Mouse (Mus musculus) left cerebral cortex, postnatal 10 days (tissue): ENCODE results near the gene Sox6. TPM values are rescaled to one million over a fixed set of nuclear protein-coding genes. Genes with fewer than 3 reads are reported as not detected.
A peak's percentile ranks its signal among the peaks of the same experiment; 100 is the strongest.

Experiments used
- DNase-seq, 2 experiments: peaks; one replicate each; pipeline ENCODE4 v3.0.0; 2021 to 2022; ENCODE audit warnings: low spot score in 2 of 2, mixed read lengths in 1 of 2; ENCODE audit errors: extremely low spot score in 1 of 2
- intact Hi-C: fragments of 180-260 bp; cut with DNase I; formaldehyde crosslinking; loops from one replicate; pipeline ENCODE4 v1.15.1; 2025
- total RNA-seq, 2 experiments: library from RNA; stranded (reverse); gene quantifications; 2 replicates each; pipeline ENCODE4 v1.2.3; 2021

Sox6 gene
- total RNA-seq, 2 experiments from 2014 or later: 40.7 to 45.6 TPM

DNA sequence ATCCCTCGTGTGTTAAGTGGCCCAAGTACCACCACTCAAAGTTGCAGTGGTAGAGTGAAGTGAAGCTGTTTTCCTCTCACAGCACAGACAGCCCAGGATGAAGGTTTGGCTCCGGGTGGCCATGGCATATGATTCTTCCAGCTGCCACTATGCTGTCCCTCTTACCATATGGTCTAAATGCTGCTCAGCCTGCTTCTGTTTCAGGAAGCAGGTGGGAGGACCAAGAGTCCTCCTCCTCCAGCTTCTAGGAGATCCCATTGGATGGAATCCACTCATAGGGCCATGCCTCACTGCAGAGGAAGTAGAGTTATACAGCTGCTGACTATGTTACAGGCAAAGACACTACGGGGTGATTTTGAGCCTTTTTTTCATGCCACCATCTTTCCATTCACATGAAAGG lies 591.5 kb downstream of the Sox6 start:
- DNase-seq: no peak
- intact Hi-C loops: no loop called here

- intact Hi-C loops: no loop called here
- DNase-seq: peak in 1 of 2 experiments; percentile 67
These were observed 592.0 kb downstream of the Sox6 start for GRCm38 (mm10) chr7:115446481-115447016.

DNA sequence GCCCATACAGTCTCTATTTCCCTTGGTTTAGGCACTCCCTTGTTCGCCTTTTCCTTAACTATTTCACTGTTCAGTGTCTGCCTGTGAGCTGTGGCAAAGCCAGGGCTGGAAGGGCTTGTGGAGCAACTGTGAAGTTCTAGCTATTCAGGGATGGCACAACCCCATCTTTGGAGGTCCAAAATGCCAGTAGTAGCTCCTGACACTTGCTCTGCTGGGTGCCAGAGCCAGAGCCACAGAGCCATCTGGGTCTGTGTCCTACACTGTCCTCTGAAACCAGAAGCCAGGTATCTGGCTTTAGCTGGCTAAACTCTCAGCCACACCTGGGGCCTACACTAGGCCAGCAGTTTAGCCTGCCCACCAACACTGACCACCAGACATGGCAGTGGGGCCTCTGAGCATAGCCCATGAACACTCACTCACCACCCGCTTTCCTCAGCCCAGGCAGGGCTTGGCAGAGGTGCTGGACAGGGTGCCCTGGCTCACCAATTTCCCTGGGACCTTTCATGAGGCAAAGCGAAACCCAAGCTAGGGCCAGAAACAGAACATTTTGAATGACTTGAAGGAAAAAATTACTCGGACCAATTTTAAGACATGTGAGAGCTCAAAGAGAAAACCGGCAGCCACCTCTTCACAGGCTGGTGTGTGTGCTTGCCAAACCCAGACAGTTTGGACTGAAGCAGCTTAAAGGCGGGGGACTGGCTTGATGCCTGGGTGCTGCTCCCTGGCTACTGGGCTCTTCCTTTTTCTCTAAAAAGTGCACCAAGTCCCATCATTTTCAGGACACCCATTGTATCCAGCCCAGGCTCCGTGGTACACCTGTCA lies 612.2 kb downstream of the Sox6 start:
- peak in 1 of 2 experiments; percentile 34 for DNase-seq
- intact Hi-C loops: no loop called here

- intact Hi-C loops: no loop called here
- no peak for DNase-seq
These were observed 615.8 kb downstream of the Sox6 start for GRCm38 (mm10) chr7:115422828-115423227.

DNA sequence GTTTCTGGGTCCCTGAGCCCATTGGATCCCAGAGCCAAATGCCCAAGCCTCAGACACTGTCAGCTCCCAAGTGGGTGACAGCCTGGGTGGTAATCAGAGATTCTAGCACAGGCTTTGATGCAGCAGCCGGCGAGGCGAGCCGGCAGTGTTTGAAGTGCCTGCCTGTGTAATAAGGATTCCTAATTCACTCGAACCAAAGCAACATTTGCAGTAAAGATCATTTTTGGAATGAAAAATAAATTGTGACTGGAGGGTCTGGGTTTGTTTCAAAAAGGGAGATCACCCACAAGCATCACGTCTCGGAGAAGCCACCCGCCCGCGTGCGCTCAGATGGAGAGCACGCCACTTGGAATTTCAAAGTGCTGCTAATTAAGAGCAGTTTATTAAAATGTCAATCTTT lies 617.6 kb downstream of the Sox6 start:
- intact Hi-C loops: no loop called here
- DNase-seq: peak in 1 of 2 experiments; percentile 42

Other genes with a start within 250 kb of the Sox6 start
- gene 1110004F10Rik, start 601 bp upstream of the Sox6 start, total RNA-seq: 100 to 1,000 TPM; 131 to 137 TPM
- 1 to 10 TPM; 3.2 to 5.4 TPM for gene Gm4353, start 45.8 kb upstream of the Sox6 start, total RNA-seq